Mouse (Mus musculus) fat pad, adult 2 months (tissue): ENCODE measurements at regions not wholly inside any gene's neighbourhood (a gene's known extent, or its start where the extent isn't known, plus 50 kb on each side); places are given as distances from the start of the nearest gene placed in this dataset.
"Not testable (repeated sequence)": the region's sequence is repeated elsewhere in the genome, so short reads cannot be mapped to it uniquely, and the experiment has no call there.

Experiments
- DNase-seq: peaks from one replicate; pipeline ENCODE4 v3.0.0-alpha.2; 2011; ENCODE audit warnings: low read depth, low spot score; ENCODE audit errors: extremely low read depth

DNA sequence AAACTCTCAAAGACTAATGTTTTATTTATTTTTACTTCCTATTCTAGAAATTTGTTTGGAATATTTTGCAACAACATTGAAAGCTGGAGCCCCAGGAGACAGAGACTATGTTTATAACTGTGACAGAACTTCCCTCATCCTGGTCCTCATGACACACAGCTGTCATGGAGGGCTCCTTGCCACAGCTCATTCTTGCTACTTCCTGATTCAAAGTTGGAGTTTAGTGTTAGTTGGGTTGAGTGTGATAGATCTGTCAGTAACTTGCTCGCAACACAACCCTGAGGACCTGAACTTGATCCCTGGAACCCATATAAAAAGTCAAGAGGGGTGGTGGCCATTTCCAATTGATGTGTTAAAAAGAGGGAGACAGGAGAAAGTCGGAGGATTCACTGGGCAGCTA is 328.3 kb upstream of the Nox3 start:
- DNase-seq: no peak

DNA sequence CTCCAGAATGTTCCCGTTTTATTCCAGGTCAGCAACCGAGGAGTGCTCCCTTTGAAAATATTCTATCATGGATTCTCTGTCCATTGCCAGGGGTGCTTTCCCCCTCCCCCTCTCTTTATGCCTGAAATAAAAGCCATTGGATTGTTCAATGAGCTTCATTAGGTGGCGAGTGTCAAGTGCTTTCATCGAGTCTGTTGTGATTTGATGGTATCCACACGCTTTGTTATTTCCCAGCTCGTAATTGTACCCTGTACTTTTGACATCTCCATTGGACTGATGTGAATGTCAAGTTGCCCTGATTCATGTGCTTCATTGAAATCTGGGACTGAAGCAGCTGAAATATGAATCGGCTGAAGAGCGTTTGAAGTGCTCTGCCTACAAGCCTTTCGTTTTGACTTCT is 333.1 kb upstream of the Nox3 start:
- DNase-seq: no peak

GRCm38 (mm10) chr17:4034816-4035360 is 338.8 kb upstream of the Nox3 start:
- no peak for DNase-seq

- DNase-seq: no peak
These were observed 344.1 kb upstream of the Nox3 start for GRCm38 (mm10) chr17:4040104-4040664.

- DNase-seq: not testable (repeated sequence)
These were observed 364.1 kb upstream of the Nox3 start for GRCm38 (mm10) chr17:4060186-4060585.

DNA sequence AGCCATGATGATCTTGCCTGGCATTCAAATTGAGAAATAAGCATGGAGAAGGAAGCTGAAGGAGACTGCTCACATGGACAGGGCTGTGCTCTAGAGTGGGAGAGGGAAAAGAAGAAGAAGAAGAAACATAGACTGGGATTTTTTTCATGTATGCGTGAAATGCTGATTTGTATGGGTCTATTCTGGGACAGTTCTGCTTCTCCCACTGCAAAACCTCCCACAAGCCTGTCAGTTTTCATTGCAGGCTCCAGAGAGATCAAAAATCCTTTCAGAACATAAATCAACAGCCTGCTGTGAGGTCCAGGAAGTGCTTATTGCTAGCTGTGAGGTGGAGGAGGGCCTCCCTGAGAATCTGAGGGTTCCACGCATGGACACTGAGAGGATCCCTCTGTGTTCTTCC is 377.3 kb upstream of the Nox3 start:
- DNase-seq: no peak

DNA sequence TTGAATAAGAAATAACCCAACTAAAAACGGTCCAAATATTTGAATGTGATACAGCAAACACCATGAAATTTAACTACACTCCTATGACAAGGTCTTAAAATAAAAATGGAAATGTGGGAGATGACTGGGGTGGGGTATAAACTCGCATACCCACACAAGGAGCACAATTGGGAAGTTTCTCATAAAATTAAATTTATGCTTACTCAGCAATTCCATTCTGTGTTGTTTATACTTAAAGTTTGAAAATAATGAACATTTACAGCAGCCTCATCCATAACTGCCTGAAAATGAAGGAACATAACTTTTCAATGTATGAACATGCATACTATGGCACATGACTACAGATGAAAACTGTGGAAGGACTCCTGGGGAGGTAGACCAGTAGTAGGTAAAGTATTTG is 384.5 kb upstream of the Nox3 start:
- no peak for DNase-seq

DNA sequence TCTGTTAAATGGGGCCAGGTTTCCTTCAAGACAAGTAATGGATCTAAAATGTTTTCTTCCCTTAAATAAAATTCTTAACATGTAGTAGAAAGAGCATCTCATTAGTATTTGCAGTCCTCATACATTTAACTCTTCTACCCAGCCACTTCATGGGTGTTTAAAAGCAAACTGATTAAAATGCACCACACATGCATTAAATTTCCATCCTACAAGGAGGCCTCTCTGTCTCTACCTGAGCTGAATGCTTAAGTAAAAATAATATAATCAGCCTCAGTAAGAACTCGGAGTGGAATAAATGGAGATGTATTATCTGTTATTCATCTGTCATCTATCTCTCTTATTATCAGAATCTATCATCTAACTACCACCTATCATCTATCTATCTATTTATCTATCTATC is 398.6 kb upstream of the Nox3 start:
- no peak for DNase-seq

GRCm38 (mm10) chr17:4103321-4103720 is 407.3 kb upstream of the Nox3 start:
- DNase-seq: no peak

DNA sequence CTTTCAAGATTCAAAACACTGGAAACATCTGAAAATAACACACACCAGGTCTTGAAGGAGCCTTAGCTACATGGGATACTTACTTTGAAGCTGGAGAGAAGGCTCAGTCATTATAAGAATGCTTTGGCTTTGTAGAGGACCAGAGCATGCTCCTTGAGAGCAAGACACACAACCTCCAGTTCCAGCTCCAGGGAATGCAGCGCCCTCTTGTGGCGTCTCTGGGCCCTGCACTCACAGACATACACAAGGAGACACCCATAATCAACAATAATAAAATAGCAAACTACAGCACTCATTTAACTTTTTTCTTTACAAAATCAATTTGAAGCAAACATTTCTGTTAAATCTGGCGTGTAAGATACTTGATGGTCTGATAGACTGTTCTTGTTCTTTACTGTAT is 413.2 kb upstream of the Nox3 start:
- DNase-seq: no peak

GRCm38 (mm10) chr17:4113021-4113420 is 417.0 kb upstream of the Nox3 start:
- no peak for DNase-seq

GRCm38 (mm10) chr17:4116476-4116875 is 420.4 kb upstream of the Nox3 start:
- no peak for DNase-seq

- DNase-seq: no peak
These were observed 437.6 kb upstream of the Nox3 start for GRCm38 (mm10) chr17:4133678-4134077.

- no peak for DNase-seq
These were observed 467.4 kb upstream of the Nox3 start for GRCm38 (mm10) chr17:4163502-4163901.

DNA sequence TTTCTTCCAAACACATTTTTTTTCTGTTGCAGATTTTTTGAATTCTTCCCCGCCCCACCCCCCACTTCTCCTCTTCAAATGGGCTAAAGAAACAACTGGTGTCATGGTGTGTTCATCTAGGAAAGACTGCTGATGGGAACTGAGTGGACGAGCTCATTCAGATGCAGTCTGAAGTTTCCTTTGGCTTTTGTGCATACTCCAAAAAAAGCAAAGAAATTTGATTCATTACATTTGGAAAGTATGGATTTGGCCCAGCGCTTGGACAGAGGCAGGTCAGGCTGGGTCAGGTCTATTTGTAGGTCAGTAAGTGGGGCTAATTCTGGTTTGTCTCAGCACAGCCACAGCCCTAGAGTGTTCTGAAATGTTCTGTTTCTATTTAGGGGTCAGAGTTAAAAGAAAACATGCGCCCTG is 477.9 kb upstream of the Nox3 start:
- DNase-seq: no peak

DNA sequence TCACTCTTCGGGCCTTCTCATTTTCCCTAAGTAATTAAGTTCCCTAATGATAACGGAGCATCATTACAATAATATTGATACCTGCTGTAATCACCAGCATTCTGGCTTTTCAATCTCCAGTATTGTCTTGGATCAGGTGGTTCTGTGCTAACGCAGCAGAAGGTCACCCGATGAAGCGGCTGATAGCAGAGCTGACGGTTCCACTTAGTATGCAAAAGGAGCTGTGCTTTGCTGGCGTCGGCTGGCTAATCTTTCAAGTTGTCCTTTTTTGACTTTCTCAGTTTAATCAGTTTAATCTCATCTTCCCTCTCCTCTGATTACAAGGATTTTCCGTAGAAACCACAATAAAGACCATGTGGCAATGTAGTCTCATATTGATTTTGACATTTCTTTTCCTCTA is 478.9 kb upstream of the Nox3 start:
- DNase-seq: no peak

- no peak for DNase-seq
These were observed 480.5 kb upstream of the Nox3 start for GRCm38 (mm10) chr17:4176524-4176923.

DNA sequence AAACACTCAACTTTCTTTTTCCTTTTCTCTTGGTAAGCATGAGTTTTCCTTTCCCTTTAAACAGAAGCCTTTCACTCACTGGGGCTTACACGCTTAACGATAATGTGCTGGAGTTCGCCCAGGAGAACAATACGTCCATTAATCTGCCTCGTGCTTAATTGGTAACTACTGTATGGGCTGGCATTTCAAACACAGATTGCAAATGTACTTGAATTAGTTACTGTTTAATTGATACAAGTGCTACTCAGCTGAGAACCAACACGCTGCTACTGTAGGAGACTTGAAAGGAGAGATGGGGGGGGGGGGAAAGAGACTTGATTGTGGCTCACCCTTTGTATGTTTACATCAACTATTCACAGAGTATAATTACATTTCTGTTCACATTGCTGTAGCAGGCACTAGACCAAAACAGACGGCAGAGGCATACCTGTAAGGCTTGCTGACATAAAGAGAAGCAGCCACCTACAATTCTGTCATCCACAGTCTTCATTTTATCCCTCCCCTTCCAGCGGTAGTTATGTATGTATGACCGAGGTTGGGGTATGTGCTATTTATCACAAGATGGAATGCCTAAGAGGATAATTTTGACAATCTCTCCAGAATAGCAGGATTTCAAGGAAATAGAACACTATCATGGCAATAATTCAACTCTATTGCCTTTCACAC is 481.6 kb upstream of the Nox3 start:
- no peak for DNase-seq

DNA sequence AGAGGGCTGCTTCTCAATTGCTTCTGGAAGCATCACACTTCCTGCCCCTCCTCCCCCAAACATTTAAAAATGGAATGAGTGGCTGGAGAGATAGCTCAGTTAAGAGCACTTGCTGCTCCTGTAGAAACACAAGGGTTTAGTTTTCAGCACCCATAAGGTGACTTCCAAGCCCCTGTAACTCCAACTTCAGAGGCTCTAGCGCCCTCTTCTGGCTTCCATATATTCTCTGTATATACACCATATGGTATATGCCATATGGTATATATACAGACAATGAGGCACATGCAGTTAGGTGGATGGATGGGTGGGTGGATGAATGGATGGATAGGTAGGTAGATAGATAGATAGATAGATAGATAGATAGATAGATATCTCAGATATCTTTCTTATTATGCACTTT is 483.2 kb upstream of the Nox3 start:
- no peak for DNase-seq

- DNase-seq: no peak
These were observed 486.0 kb upstream of the Nox3 start for GRCm38 (mm10) chr17:4182106-4182505.

DNA sequence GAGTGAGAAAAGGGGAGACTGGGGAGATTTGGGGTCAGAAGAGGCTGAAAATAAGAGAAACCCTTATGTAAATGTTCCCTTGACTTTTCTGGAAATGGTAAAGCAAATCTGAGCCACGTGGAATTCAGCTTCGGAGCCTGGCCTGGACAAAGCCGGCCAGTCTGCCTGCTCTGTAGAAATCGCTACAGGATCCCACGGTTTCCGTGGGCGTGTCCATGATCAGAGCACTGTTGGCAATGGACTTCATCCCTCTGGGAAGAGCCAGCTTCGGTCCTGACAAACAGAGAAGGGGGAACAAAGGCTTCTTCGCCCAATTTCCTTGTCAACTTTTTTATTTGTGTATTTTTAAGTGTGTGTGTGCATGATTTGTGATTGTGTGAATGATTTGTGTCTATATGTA is 490.7 kb upstream of the Nox3 start:
- peak; percentile 3 for DNase-seq

- no peak for DNase-seq
These were observed 491.5 kb upstream of the Nox3 start for GRCm38 (mm10) chr17:4187606-4188005.
